Mouse (Mus musculus): Measurements from ENCODE around the gene Map2k4. TPM values are rescaled to one million over a fixed set of nuclear protein-coding genes. Genes with fewer than 3 reads are reported as not detected.

The Map2k4 gene
- polyA plus RNA-seq, 1 experiment from 2014 or later = 82.5 TPM

GRCm38 (mm10) chr11:65712754-65713306, 75.3 kb downstream of the Map2k4 start:
- WGBS = 84% methylated on average over 6 of the region's 6 CpGs
- Histone ChIP-seq H3K27ac (ENCODE audit: low read depth, low read length) (no peak overlapping the region), H3K9ac (ENCODE audit: low read depth, low read length) (no peak overlapping the region), H3K4me1 (ENCODE audit: control insufficient read depth, insufficient read depth, low read length) (peaks cover 4% of the 10 kb centered on the region; the same call in 1 of the 2 replicates), H3K36me3 (ENCODE audit: control insufficient read depth, insufficient read depth, low read length) (peaks cover 14% of the 10 kb centered on the region; the same call in 1 of the 2 replicates), H3K4me3 (ENCODE audit: low read length) (no peak overlapping the region), H3K9me3 (ENCODE audit: control insufficient read depth, low read length) (no peaks in the 10 kb centered on the region), H3K27me3 (ENCODE audit: control insufficient read depth, insufficient read depth, low read length) (no peaks in the 10 kb centered on the region), H3K4me2 (replicated peaks; ENCODE audit: low read depth, low read length) (no peak overlapping the region)
- no peak for ATAC-seq (ENCODE audit: low FRiP score, low TSS enrichment)

DNA sequence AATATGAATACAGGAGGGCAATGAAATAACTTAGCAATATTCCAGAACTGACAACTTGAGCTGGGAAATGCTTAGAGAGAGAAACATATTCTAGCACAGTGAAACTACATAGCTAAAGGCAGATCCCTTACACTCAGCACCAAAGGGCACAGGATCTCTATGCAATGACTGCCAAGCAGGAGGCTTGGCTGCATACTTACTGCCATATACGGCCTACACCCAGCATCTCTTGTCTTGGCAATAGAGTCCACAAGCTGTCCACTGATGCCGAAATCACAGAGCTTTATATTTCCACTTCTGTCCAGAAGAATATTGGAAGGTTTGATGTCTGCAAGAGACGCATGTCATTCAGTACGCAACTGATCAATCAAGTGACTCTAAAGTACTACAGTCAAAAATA, 81.3 kb downstream of the Map2k4 start:
- no peak overlapping the region for H3K4me2 ChIP-seq (replicated peaks; ENCODE audit: low read depth, low read length)
- H3K4me1 ChIP-seq (ENCODE audit: control insufficient read depth, insufficient read depth, low read length) = no peaks in the 10 kb centered on the region
- WGBS = 95% methylated on average over 4 of the region's 4 CpGs
- H3K9ac ChIP-seq (ENCODE audit: low read depth, low read length) = no peak overlapping the region
- no peak for ATAC-seq (ENCODE audit: low FRiP score, low TSS enrichment)
- H3K4me3 ChIP-seq (ENCODE audit: low read length) = no peak overlapping the region
- no peak overlapping the region for H3K27ac ChIP-seq (ENCODE audit: low read depth, low read length)
- no peaks in the 10 kb centered on the region for H3K9me3 ChIP-seq (ENCODE audit: control insufficient read depth, low read length)
- H3K36me3 ChIP-seq (ENCODE audit: control insufficient read depth, insufficient read depth, low read length) = peaks cover 31% of the 10 kb centered on the region
- H3K27me3 ChIP-seq (ENCODE audit: control insufficient read depth, insufficient read depth, low read length) = no peaks in the 10 kb centered on the region

- ATAC-seq (ENCODE audit: low FRiP score, low TSS enrichment) = no peak
- H3K27me3 ChIP-seq (ENCODE audit: control insufficient read depth, insufficient read depth, low read length) = no peaks in the 10 kb centered on the region
- H3K4me3 ChIP-seq (ENCODE audit: low read length) = no peak overlapping the region
- H3K27ac ChIP-seq (ENCODE audit: low read depth, low read length) = no peak overlapping the region
- H3K36me3 ChIP-seq (ENCODE audit: control insufficient read depth, insufficient read depth, low read length) = peaks cover 32% of the 10 kb centered on the region
- H3K9ac ChIP-seq (ENCODE audit: low read depth, low read length) = no peak overlapping the region
- 93% methylated on average over 2 of the region's 2 CpGs for WGBS
- no peaks in the 10 kb centered on the region for H3K9me3 ChIP-seq (ENCODE audit: control insufficient read depth, low read length)
- H3K4me1 ChIP-seq (ENCODE audit: control insufficient read depth, insufficient read depth, low read length) = no peaks in the 10 kb centered on the region
- no peak overlapping the region for H3K4me2 ChIP-seq (replicated peaks; ENCODE audit: low read depth, low read length)
Observed at GRCm38 (mm10) chr11:65706176-65706575, 81.9 kb downstream of the Map2k4 start.

GRCm38 (mm10) chr11:65704861-65705260, 83.2 kb downstream of the Map2k4 start:
- no peak for ATAC-seq (ENCODE audit: low FRiP score, low TSS enrichment)
- H3K27me3 ChIP-seq (ENCODE audit: control insufficient read depth, insufficient read depth, low read length) = no peaks in the 10 kb centered on the region
- 87% methylated on average over 4 of the region's 4 CpGs for WGBS
- H3K27ac ChIP-seq (ENCODE audit: low read depth, low read length) = no peak overlapping the region
- H3K9me3 ChIP-seq (ENCODE audit: control insufficient read depth, low read length) = no peaks in the 10 kb centered on the region
- no peaks in the 10 kb centered on the region for H3K4me1 ChIP-seq (ENCODE audit: control insufficient read depth, insufficient read depth, low read length)
- H3K9ac ChIP-seq (ENCODE audit: low read depth, low read length) = no peak overlapping the region
- H3K36me3 ChIP-seq (ENCODE audit: control insufficient read depth, insufficient read depth, low read length) = peaks cover 38% of the 10 kb centered on the region
- H3K4me3 ChIP-seq (ENCODE audit: low read length) = no peak overlapping the region
- no peak overlapping the region for H3K4me2 ChIP-seq (replicated peaks; ENCODE audit: low read depth, low read length)

- ATAC-seq (ENCODE audit: low FRiP score, low TSS enrichment) = peak; percentile 28; the same call in 1 of the 2 replicates
- WGBS = 21% methylated on average over 12 of the region's 12 CpGs
- H3K27ac ChIP-seq (ENCODE audit: low read depth, low read length) = no peak overlapping the region
- H3K4me3 ChIP-seq (ENCODE audit: low read length) = no peak overlapping the region
- no peaks in the 10 kb centered on the region for H3K36me3 ChIP-seq (ENCODE audit: control insufficient read depth, insufficient read depth, low read length)
- H3K27me3 ChIP-seq (ENCODE audit: control insufficient read depth, insufficient read depth, low read length) = no peaks in the 10 kb centered on the region
- no peak overlapping the region for H3K9ac ChIP-seq (ENCODE audit: low read depth, low read length)
- H3K4me1 ChIP-seq (ENCODE audit: control insufficient read depth, insufficient read depth, low read length) = no peaks in the 10 kb centered on the region
- 0 out of 2 replicates have a peak overlapping the region, but pooled peaks have one; percentile 13 for H3K4me2 ChIP-seq (replicated peaks; ENCODE audit: low read depth, low read length)
- no peaks in the 10 kb centered on the region for H3K9me3 ChIP-seq (ENCODE audit: control insufficient read depth, low read length)
Observed at GRCm38 (mm10) chr11:65678824-65679402, 109.2 kb downstream of the Map2k4 start.

DNA sequence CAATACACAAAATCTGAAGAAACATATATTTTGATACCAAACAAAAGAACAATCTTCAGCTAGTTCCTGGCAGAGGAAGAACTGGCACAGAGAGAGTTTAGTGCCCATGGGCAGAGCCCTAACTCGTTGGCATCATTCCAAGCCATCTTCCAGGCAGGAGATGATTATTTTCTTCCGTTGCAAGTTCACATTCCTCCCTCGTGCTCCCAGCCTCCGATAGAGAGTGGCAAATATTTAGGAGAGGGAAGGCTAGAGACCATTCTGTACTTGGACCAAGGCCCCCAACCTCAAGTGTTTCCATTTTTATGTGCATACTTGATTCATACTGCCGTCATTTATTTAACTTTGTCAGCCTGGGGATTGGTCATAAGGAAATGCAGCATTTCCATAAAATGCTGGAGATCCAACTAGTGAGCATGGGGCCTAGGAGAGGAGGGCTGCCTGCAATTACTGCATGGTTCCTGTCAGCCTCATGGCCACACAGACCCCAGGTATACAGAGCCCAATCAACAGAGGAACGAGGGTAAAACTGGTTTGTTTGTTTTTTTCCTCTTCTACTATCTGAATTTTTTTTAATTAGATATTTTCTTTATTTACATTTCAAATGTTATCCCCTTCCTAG, 120.6 kb downstream of the Map2k4 start:
- 71% methylated on average over 6 of the region's 6 CpGs for WGBS
- H3K4me3 ChIP-seq (ENCODE audit: low read length) = no peak overlapping the region
- no peaks in the 10 kb centered on the region for H3K4me1 ChIP-seq (ENCODE audit: control insufficient read depth, insufficient read depth, low read length)
- no peaks in the 10 kb centered on the region for H3K9me3 ChIP-seq (ENCODE audit: control insufficient read depth, low read length)
- H3K36me3 ChIP-seq (ENCODE audit: control insufficient read depth, insufficient read depth, low read length) = no peaks in the 10 kb centered on the region
- no peaks in the 10 kb centered on the region for H3K27me3 ChIP-seq (ENCODE audit: control insufficient read depth, insufficient read depth, low read length)
- H3K4me2 ChIP-seq (replicated peaks; ENCODE audit: low read depth, low read length) = no peak overlapping the region
- H3K27ac ChIP-seq (ENCODE audit: low read depth, low read length) = no peak overlapping the region
- ATAC-seq (ENCODE audit: low FRiP score, low TSS enrichment) = no peak
- no peak overlapping the region for H3K9ac ChIP-seq (ENCODE audit: low read depth, low read length)

DNA sequence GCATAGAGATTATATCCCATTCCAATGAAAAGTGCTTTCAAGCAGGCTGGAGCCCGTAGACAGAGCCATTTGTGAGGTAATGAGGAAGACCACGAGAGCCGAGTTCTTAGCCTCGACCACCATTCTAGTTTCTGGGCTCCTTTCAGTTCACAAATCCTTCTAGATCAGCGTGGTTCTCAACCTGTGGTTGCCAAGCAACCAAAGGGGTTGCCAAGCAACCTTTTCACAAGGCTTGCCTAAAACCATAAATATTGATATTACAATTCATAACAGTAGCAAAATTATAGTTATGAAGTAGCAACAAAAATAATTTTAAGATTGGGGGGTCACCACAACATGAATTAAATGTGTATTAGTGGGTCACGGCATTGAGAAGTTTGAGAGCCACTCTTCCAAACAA, 123.2 kb downstream of the Map2k4 start:
- H3K9me3 ChIP-seq (ENCODE audit: control insufficient read depth, low read length) = no peaks in the 10 kb centered on the region
- no peak overlapping the region for H3K9ac ChIP-seq (ENCODE audit: low read depth, low read length)
- H3K4me1 ChIP-seq (ENCODE audit: control insufficient read depth, insufficient read depth, low read length) = no peaks in the 10 kb centered on the region
- no peak overlapping the region for H3K4me3 ChIP-seq (ENCODE audit: low read length)
- 85% methylated on average over 6 of the region's 6 CpGs for WGBS
- H3K4me2 ChIP-seq (replicated peaks; ENCODE audit: low read depth, low read length) = no peak overlapping the region
- H3K36me3 ChIP-seq (ENCODE audit: control insufficient read depth, insufficient read depth, low read length) = no peaks in the 10 kb centered on the region
- no peak overlapping the region for H3K27ac ChIP-seq (ENCODE audit: low read depth, low read length)
- H3K27me3 ChIP-seq (ENCODE audit: control insufficient read depth, insufficient read depth, low read length) = no peaks in the 10 kb centered on the region
- no peak for ATAC-seq (ENCODE audit: low FRiP score, low TSS enrichment)

DNA sequence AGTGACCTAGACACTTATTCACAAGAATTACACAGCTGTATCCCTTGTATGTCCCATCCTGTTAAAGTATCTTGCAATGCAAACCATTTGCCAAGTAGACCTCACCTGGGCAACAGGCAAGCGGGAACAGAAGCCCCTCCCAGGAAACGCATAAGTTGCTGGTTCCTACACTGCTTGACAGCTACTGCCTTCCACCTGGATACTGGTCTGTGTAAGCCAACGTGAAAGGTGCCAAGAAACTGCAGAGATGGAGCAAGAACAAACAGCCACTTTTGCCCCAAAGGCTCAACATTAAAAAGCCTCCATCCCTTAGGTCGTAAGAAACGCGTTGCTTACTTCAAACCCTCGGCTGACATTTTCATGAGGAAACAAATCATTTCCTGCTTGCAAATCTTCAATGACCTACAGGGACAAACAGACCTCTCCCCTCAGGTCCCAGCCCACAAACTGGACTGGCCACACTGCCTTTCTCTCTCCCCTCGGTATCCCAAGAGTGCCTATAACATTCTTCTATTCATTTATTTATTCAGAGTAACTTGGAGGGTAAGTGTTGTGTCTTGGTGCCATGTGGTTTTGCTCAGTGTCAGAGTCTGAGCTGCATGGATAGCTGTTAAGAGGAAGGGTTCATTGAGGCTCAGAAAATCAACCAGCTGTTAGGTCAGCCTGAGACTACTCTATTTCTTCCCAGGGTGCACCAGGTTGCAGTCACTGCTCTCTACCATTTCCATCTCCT, 126.1 kb downstream of the Map2k4 start:
- H3K4me3 ChIP-seq (ENCODE audit: low read length) = no peak overlapping the region
- no peaks in the 10 kb centered on the region for H3K36me3 ChIP-seq (ENCODE audit: control insufficient read depth, insufficient read depth, low read length)
- H3K4me2 ChIP-seq (replicated peaks; ENCODE audit: low read depth, low read length) = no peak overlapping the region
- peak; percentile 90 for ATAC-seq (ENCODE audit: low FRiP score, low TSS enrichment)
- 31% methylated on average over 8 of the region's 8 CpGs for WGBS
- H3K27me3 ChIP-seq (ENCODE audit: control insufficient read depth, insufficient read depth, low read length) = no peaks in the 10 kb centered on the region
- H3K4me1 ChIP-seq (ENCODE audit: control insufficient read depth, insufficient read depth, low read length) = no peaks in the 10 kb centered on the region
- H3K9ac ChIP-seq (ENCODE audit: low read depth, low read length) = no peak overlapping the region
- no peak overlapping the region; the same call in 1 of the 2 replicates for H3K27ac ChIP-seq (ENCODE audit: low read depth, low read length)
- no peaks in the 10 kb centered on the region for H3K9me3 ChIP-seq (ENCODE audit: control insufficient read depth, low read length)

- Histone ChIP-seq H3K9me3 (ENCODE audit: control insufficient read depth, low read length) (no peaks in the 10 kb centered on the region), H3K4me3 (ENCODE audit: low read length) (no peak overlapping the region), H3K27ac (ENCODE audit: low read depth, low read length) (no peak overlapping the region), H3K4me1 (ENCODE audit: control insufficient read depth, insufficient read depth, low read length) (no peaks in the 10 kb centered on the region), H3K4me2 (replicated peaks; ENCODE audit: low read depth, low read length) (no peak overlapping the region), H3K9ac (ENCODE audit: low read depth, low read length) (no peak overlapping the region), H3K36me3 (ENCODE audit: control insufficient read depth, insufficient read depth, low read length) (no peaks in the 10 kb centered on the region), H3K27me3 (ENCODE audit: control insufficient read depth, insufficient read depth, low read length) (no peaks in the 10 kb centered on the region)
- 83% methylated on average over 8 of the region's 8 CpGs for WGBS
- no peak for ATAC-seq (ENCODE audit: low FRiP score, low TSS enrichment)
Observed at GRCm38 (mm10) chr11:65653932-65654331, 134.2 kb downstream of the Map2k4 start.
